Mouse (Mus musculus) right cerebral cortex, postnatal 10 days (tissue): ENCODE results near the gene Ntrk2.
A peak's percentile ranks its signal among the peaks of the same experiment; 100 is the strongest.

Experiments
- DNase-seq, 2 experiments: peaks; one replicate each; pipeline ENCODE4 v3.0.0; 2021; ENCODE audit warnings: low spot score in 2 of 2

Ntrk2 gene

DNA sequence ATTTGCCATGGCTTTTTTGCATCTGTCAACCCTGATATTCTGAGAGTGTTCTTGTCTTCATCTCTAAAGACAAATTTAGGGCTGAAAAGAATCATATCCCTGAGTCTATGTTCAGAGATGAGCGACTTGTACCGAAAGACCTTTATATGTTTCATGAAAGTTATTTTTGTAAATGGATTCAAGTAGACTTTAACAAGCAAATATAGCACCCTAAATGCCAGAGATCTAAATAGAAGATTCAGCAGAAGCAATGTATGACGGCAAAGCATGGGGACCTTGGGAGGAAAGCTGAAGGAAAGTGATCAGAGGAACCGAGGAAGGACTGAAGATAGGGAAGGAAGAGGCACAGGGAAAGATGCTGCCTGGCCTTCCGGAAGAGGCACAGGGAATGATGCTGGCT is 303.7 kb downstream of the Ntrk2 start:
- no peak for DNase-seq

- peak in 1 of 2 experiments; percentile 15 for DNase-seq
Observed at GRCm38 (mm10) chr13:59114684-59115083, 308.3 kb downstream of the Ntrk2 start.

DNA sequence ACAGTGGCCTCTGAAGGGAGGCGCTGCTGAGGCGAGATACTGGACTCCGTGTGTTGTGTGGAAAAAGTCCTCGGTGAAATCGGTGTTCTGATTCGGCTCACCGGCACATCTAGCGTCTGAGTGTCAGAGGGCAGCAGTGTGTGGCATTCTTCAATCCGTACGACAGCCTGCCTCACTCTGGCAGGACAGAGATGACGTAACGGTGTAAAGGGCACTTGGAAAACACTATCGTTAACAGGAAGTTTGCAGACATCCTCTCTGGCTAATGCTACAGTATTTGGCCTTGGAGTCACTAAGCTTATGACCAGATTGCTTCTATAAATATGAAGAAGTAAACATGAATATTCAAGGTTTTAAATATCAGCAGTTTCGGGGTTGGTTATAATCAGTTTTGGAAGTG is 309.2 kb downstream of the Ntrk2 start:
- peak in 1 of 2 experiments; percentile 20 for DNase-seq

DNA sequence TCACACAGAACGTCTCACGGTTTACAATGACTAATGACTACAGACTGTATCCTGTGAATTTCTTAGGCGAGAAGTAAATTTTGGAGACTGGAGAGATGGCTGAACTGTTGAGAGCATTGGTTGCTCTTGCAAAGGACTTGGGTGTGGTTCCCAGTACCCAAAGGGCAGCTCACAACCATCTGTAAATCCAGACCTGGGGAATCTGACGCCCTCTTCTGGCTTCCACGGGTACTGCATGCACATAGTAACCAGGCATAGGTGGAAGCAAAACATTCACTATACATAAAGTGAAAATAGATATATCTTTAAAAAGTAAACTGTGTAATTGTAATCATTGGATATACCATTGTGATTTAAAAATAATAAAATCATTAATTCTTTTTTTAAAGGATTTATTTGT is 310.9 kb downstream of the Ntrk2 start:
- DNase-seq = no peak

DNA sequence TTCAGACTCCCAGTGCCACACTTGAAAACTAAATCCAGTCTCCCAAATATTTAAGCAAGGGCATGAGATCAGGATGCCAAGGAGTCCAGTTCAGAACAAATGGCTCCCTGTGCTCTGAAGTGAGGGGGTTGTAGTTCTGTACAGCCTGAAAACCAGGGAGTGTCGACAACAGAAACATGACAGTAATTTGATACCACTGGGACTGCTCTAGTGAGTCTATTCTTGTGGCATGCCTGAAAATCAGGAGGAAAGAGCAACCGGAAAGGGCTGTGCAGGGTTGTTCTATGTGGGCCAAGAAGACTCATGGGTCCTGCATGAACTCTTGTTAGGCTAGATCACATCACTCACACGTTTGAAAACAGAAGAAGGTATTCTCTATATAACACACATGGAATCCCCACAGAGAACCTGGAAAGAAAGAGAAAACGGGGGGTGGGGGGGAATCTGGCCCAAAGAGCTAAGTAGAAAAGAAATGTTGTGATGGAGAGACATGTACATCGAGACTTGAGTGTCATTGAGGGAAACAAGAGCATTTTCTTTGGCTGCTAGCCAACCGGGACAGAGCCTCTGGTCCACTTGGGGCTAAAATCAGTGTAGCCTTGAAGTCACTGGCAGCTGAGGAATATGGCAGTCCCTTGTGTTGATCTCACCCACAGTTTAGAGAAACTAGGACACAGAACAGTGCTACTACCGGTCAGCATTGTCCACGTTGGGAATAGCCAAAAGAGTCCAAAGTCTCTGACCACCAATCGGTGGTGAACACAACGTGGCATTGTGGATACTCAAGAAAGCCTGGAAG is 313.4 kb downstream of the Ntrk2 start:
- no peak for DNase-seq

- peak; percentile 71 to 83 for DNase-seq
Observed at GRCm38 (mm10) chr13:59143141-59143744, 336.9 kb downstream of the Ntrk2 start.

GRCm38 (mm10) chr13:59144321-59144856 is 338.0 kb downstream of the Ntrk2 start:
- DNase-seq = peak; percentile 79 to 88

DNA sequence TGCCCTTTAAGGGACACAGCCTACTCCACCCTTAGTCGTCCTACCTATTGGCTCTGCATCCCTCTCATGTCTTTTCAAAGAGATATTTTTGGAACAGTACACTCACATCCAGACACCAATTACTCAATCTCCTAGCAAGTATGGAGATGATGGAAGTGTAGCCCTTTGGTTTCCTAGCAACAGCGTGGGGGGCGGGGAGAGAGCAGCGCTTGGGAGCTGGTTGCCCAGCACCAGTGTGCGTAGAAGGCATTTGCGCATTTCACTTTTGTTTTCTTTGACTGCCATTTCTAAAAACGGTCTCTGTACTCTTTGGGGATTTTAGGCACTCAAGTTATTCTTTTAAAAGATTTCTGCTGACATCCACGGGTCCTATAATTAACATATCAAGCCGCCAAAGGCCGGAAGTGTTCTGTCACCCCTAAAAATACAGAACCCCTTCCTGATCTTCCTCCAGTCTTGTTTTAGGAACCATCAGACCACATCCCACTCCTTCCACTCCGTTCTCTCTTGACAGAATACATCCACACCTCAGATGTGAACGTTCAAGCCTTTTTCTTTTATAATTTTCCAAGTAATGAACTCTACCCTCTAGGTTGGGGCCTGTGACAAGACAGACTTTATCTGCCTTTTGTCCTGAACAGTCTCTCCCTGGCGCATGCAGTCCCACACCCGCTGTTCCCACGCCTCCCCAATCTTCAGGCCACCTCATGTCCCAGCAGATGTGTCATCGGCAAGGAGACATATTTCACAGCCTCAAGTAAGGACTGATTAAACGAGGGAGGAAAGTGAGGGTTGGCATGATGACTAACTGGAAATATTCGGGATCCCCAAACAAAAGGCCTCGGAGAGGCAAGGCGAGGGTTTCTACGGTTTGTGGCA is 339.5 kb downstream of the Ntrk2 start:
- peak; percentile 97 for DNase-seq

- no peak for DNase-seq
Observed at GRCm38 (mm10) chr13:59146616-59147015, 340.2 kb downstream of the Ntrk2 start.

DNA sequence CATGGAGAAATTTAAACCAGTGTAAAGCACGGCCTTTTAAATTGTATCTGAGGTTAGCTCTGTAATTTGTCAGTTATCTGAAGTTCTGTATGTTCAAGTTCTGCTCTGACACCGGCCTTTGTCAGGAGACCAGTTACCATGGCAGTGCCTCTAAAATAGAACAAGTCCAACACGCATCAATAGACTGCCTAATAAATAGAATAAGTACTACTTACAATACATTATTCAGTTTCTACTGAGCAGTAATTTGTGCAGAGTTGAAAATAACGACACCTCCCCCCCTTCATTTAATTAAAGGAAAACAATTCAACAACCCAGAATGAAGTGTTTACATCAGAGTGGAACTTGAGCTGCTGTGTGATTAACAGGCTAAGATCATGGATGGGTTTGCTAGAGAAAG is 341.6 kb downstream of the Ntrk2 start:
- DNase-seq = no peak

- no peak for DNase-seq
Observed at GRCm38 (mm10) chr13:59148793-59149192, 342.4 kb downstream of the Ntrk2 start.

- DNase-seq = no peak
Observed at GRCm38 (mm10) chr13:59164015-59164414, 357.6 kb downstream of the Ntrk2 start.

GRCm38 (mm10) chr13:59173840-59174239 is 367.5 kb downstream of the Ntrk2 start:
- DNase-seq = no peak

- DNase-seq = no peak
Observed at GRCm38 (mm10) chr13:59176021-59176420, 369.7 kb downstream of the Ntrk2 start.

- DNase-seq = no peak
Observed at GRCm38 (mm10) chr13:59176485-59176884, 370.1 kb downstream of the Ntrk2 start.

DNA sequence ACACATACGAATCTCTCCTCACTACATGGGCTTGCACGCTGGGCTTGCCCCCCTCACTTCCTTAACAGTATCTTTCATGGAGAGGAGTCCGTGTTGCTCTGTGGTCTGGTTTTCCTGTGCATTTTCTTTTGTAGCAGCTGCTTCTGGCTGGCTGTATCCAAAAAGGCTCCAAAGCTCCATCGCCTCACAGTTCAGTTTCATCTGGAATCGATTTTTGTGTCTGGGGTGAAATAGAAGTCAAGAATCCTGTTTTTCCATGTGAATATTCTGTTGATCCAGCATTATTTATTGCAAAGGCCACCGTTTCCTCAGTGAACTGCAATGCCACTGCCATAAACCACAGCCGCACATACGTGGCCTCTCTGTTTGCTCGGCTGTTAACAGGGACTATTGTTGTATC is 370.6 kb downstream of the Ntrk2 start:
- DNase-seq = no peak

DNA sequence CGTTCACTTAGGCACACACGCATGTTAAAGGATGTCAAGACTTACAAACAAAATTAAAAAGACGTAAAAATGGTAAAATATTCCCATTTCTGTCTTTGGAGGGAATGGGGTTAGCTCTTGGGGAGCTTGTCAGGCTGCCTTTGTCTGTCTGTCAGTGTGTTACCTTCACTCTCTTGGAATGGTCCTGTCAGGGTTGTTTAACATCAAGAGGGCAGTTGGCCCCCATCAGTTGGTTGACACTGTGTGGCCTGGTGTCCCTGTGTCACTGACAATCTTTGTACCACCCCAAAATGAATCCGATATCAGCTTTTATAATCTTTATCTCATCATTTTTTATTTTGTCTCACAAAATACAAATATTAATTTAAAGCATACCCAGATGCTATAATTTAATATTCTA is 373.6 kb downstream of the Ntrk2 start:
- DNase-seq = no peak

- DNase-seq = peak; percentile 77 to 79
Observed at GRCm38 (mm10) chr13:59180781-59181180, 374.4 kb downstream of the Ntrk2 start.

- DNase-seq = no peak
Observed at GRCm38 (mm10) chr13:59181188-59181947, 375.0 kb downstream of the Ntrk2 start.

- DNase-seq = peak; percentile 60 to 63
Observed at GRCm38 (mm10) chr13:59182630-59183029, 376.3 kb downstream of the Ntrk2 start.
